ENCODE assay signal across 11 mouse cellular contexts in genomic region chr2:125303764-125304384, GRCm38 (mm10). TPM values are rescaled to one million over a fixed set of nuclear protein-coding genes. Genes with fewer than 3 reads are reported as not detected.
DNase-seq lines count a peak whose midpoint lies in the region; TF ChIP-seq lines count a peak whose summit lies in the region.
"Had no signal": no experiment of that assay in that cellular context is flagged by ENCODE, and none has a peak within 500 bp of the region (broad histone marks: within the 10 kb centered on the region; RNA-seq: fewer than 3 reads in every experiment).

No protein-coding gene starts in this region.

- H3K36me3 ChIP-seq in liver, adult 2 months (ENCODE audit: control insufficient read depth, insufficient read depth, low read length): no peaks in the 10 kb centered on the region
- H3K36me3 ChIP-seq in CH12.LX (replicated peaks in 1 of 2; ENCODE audit: control insufficient read depth in 1 of 2, insufficient read depth in 1 of 2, low read length in 1 of 2): no peaks in the 10 kb centered on the region
- H3K36me3 ChIP-seq in embryonic facial prominence, embryonic 10.5 days (replicated peaks): peaks cover 66% of the 10 kb centered on the region

- TF ChIP-seq RAD21 in CH12.LX (IDR thresholded peaks at IDR 0.05; ENCODE audit: low read depth, low read length): peak; percentile 21

- H3K27ac ChIP-seq in liver, adult 2 months (replicated peaks; ENCODE audit: insufficient read depth, low read depth, low read length): no peak overlapping the region
- no peak overlapping the region for H3K27ac ChIP-seq in CH12.LX (ENCODE audit: insufficient read depth, low read depth)
- peak overlapping the region; percentile 97 for H3K27ac ChIP-seq in embryonic fibroblast, embryonic 13.5 days (ENCODE audit: insufficient read depth, low read length)
- H3K27ac ChIP-seq in embryonic facial prominence, embryonic 10.5 days (replicated peaks): no peak overlapping the region
- H3K27ac ChIP-seq: forebrain, embryonic 10.5 days; midbrain, embryonic 15.5 days had no signal

- TF ChIP-seq POLR2A in liver, adult 2 months (IDR thresholded peaks at IDR 0.05; ENCODE audit: extremely low read depth, insufficient read depth, low read length): no peak
- TF ChIP-seq POLR2A in CH12.LX (IDR thresholded peaks at IDR 0.05; ENCODE audit: low read depth, low read length): no peak
- no peak for TF ChIP-seq POLR2A in embryonic fibroblast, embryonic 13.5 days (IDR thresholded peaks at IDR 0.05; ENCODE audit: low read depth, low read length)

- H3K9me3 ChIP-seq in CH12.LX (replicated peaks; ENCODE audit: low read length): no peaks in the 10 kb centered on the region
- no peaks in the 10 kb centered on the region for H3K9me3 ChIP-seq in embryonic facial prominence, embryonic 10.5 days
- H3K9me3 ChIP-seq: forebrain, embryonic 10.5 days; midbrain, embryonic 15.5 days had no signal

- H3K9ac ChIP-seq in liver, adult 2 months (ENCODE audit: low read depth, low read length): no peak overlapping the region
- H3K9ac ChIP-seq in CH12.LX (ENCODE audit: insufficient read depth, low read depth): no peak overlapping the region
- H3K9ac ChIP-seq: midbrain, embryonic 15.5 days had no signal

- peak; percentile 39; the same call in 1 of the 2 replicates for TF ChIP-seq CTCF in liver, adult 2 months (IDR thresholded peaks at IDR 0.05; ENCODE audit: low read depth, low read length)
- TF ChIP-seq CTCF in CH12.LX (conservative IDR thresholded peaks at IDR 0.05 in 1 of 2, IDR thresholded peaks at IDR 0.05 in 1 of 2; ENCODE audit: low read depth in 2 of 2, low read length in 2 of 2): peak; percentile 26 to 62; a peak in 2 of 4 replicates
- no peak; the same call in 1 of the 2 replicates for TF ChIP-seq CTCF in embryonic fibroblast, embryonic 13.5 days (IDR thresholded peaks at IDR 0.05; ENCODE audit: borderline replicate concordance, insufficient read depth, low read length)

- 60% methylated on average over 5 of the region's 5 CpGs for WGBS in liver, adult 2 months
- 78% methylated on average over 5 of the region's 5 CpGs for WGBS in embryonic facial prominence, embryonic 10.5 days

- H3K79me2 ChIP-seq in liver, adult 2 months (ENCODE audit: control insufficient read depth, insufficient read depth, low read length): no peaks in the 10 kb centered on the region
- H3K79me2 ChIP-seq in CH12.LX (replicated peaks; ENCODE audit: control insufficient read depth, extremely low read depth, insufficient read depth, poor library complexity, severe bottlenecking): no peaks in the 10 kb centered on the region

- H3K4me2 ChIP-seq in CH12.LX (ENCODE audit: insufficient read depth, low read depth, poor library complexity, severe bottlenecking): no peak overlapping the region
- H3K4me2 ChIP-seq: midbrain, embryonic 15.5 days had no signal

- dilution Hi-C loops in CH12.LX (cut with MboI; ENCODE audit: extremely low pct_ligation_motif_present, extremely low pct_unique_long_range_greater_than_20kb, low sequenced_read_pairs): no loop called here

- TF ChIP-seq EP300 in CH12.LX (IDR thresholded peaks at IDR 0.05; ENCODE audit: low read length): no peak

- DNase-seq in cerebellum, postnatal 10 days: peak; percentile 40 to 45
- no peak for DNase-seq in cerebellum, adult 11-12 months
- no peak for DNase-seq in liver, adult 2 months (ENCODE audit: extremely low read depth, low read depth, low spot score)
- DNase-seq in liver (no peak), CH12.LX (ENCODE audit: extremely low read depth) (peak; percentile 33)
- DNase-seq in embryonic facial prominence, embryonic 10.5 days (ENCODE audit: low spot score): no peak
- no peak for DNase-seq in neural tube, embryonic 10.5 days (ENCODE audit: extremely low spot score, low spot score)
- DNase-seq: cerebellum, adult 18-20 months had no signal

- no peaks in the 10 kb centered on the region for H3K27me3 ChIP-seq in liver, adult 2 months (ENCODE audit: control insufficient read depth, insufficient read depth, low read length)
- no peaks in the 10 kb centered on the region for H3K27me3 ChIP-seq in CH12.LX (replicated peaks)
- H3K27me3 ChIP-seq in embryonic facial prominence, embryonic 10.5 days (replicated peaks; ENCODE audit: low read depth, poor library complexity, severe bottlenecking): no peaks in the 10 kb centered on the region
- H3K27me3 ChIP-seq: midbrain, embryonic 15.5 days had no signal

- in situ Hi-C loops in CH12.LX (cut with MboI; ENCODE audit: low pct_ligation_motif_present, low pct_unique_long_range_greater_than_20kb, low sequenced_read_pairs): no loop called here

- H3K4me3 ChIP-seq in liver, adult 2 months (ENCODE audit: insufficient read depth, low read depth, low read length): no peak overlapping the region
- H3K4me3 ChIP-seq in CH12.LX (replicated peaks in 1 of 3; ENCODE audit: low read depth in 2 of 3, low read length in 2 of 3, poor library complexity in 1 of 3): no peak overlapping the region
- no peak overlapping the region for H3K4me3 ChIP-seq in embryonic fibroblast, embryonic 13.5 days (ENCODE audit: insufficient read depth, low read length)
- no peak overlapping the region for H3K4me3 ChIP-seq in embryonic facial prominence, embryonic 10.5 days
- H3K4me3 ChIP-seq: forebrain, embryonic 10.5 days; midbrain, embryonic 15.5 days had no signal

- H3K4me1 ChIP-seq in liver, adult 2 months (ENCODE audit: control insufficient read depth, insufficient read depth, low read length): no peaks in the 10 kb centered on the region
- peaks cover 2 to 10% of the 10 kb centered on the region in 2 experiments; a peak in 2 of 4 replicates for H3K4me1 ChIP-seq in CH12.LX (ENCODE audit: control insufficient read depth in 1 of 2, insufficient read depth in 2 of 2)
- peaks cover 17% of the 10 kb centered on the region for H3K4me1 ChIP-seq in embryonic fibroblast, embryonic 13.5 days (ENCODE audit: control insufficient read depth, insufficient read depth, low read length)
- peaks cover 9% of the 10 kb centered on the region for H3K4me1 ChIP-seq in embryonic facial prominence, embryonic 10.5 days
- H3K4me1 ChIP-seq: forebrain, embryonic 10.5 days; midbrain, embryonic 15.5 days had no signal

TF ChIP-seq in CH12.LX, 34 proteins besides CTCF, POLR2A, EP300 and RAD21:
- TF ChIP-seq MAX (IDR thresholded peaks at IDR 0.05; ENCODE audit: low read length) (no peak), CHD2 (IDR thresholded peaks at IDR 0.05; ENCODE audit: low read length) (no peak), SMC3 (IDR thresholded peaks at IDR 0.05; ENCODE audit: low read depth, low read length) (peak; percentile 58)

RNA-seq across cellular contexts. Expression of gene Dut, which starts 56.9 kb away (rescaled TPM):
- total RNA-seq in liver, adult 2 months (2014; rRNA removed): 13.4 and 16.8 TPM in 2 replicates
- 8.6 and 10.9 TPM in 2 replicates for polyA plus RNA-seq in liver, adult 2 months (2012; rRNA removed)
- 197 and 272 TPM in 2 replicates for total RNA-seq in CH12.LX (2012; rRNA removed)
- total RNA-seq in CH12.LX (2014; rRNA removed): 348 and 351 TPM in 2 replicates
- polyA plus RNA-seq in CH12.LX (2012; ENCODE audit: insufficient read length, low read depth): 228 and 232 TPM in 2 replicates
- polyA plus RNA-seq in embryonic fibroblast, embryonic 13.5 days (2011; ENCODE audit: insufficient read length, low read depth, missing spikeins): 58.6 and 66.6 TPM in 2 replicates
- 265 and 285 TPM in 2 replicates for polyA plus RNA-seq in embryonic facial prominence, embryonic 10.5 days (2016; fragmentation: Nextera tagmentation; extraction: Ambion mirVana)

Comparison
In these comparisons a context has a peak if more than half of its experiments do, and no peak if none do; other contexts are left out.
1. DNase-seq: peak in cerebellum, postnatal 10 days (2 of 2) and CH12.LX (single experiment); none in cerebellum, adult 11-12 months (single experiment), liver, adult 2 months (single experiment), liver (single experiment), embryonic facial prominence, embryonic 10.5 days (single experiment) and neural tube, embryonic 10.5 days (single experiment).